1 mouse cellular context compared by ENCODE assay signal in the genomic region with DNA sequence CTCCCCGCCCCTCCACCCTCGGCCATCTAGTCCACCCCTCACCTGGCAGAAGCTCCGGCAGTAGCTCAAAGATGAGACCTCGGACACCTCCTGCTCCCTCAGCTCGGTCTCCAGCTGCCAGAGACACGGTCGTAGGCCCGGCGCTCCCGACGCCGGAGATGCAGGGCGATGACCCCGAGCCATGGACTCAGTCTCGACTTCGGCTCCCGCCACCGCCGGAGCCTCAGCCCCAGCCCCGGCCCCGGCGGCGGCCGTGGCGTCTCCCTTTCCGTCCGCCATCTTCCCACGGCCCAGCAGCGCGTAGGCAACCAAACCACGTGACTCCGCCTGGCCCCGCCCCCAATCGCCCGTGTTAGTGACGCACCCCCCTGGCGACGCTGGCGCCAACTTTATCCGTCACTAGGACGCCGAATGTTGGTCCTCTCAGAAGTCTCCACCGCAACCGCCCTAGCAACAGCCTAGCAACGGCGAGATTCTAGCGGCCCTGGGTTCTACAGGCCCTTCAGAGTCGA.
TF ChIP-seq lines count a peak whose summit lies in the region.

Rlf (minus strand) TSS at position 292 of the 512 bp plus-strand sequence.

TF ChIP-seq in CH12.LX, 34 proteins besides CTCF, POLR2A, EP300 and RAD21 (continued from another document):
- TF ChIP-seq SMC3 (IDR thresholded peaks at IDR 0.05; ENCODE audit: low read depth, low read length) (no peak), MEF2A (IDR thresholded peaks at IDR 0.05; ENCODE audit: borderline replicate concordance, low read depth, low read length) (peak; percentile 78), MAX (IDR thresholded peaks at IDR 0.05; ENCODE audit: low read length) (peak; percentile 85; the same call in 1 of the 2 replicates), GABPA (IDR thresholded peaks at IDR 0.05; ENCODE audit: insufficient replicate concordance, low read depth, low read length) (peak; percentile 47; the same call in 1 of the 2 replicates), JUND (conservative IDR thresholded peaks at IDR 0.05; ENCODE audit: low read depth, low read length) (no peak), CHD1 (IDR thresholded peaks at IDR 0.05; ENCODE audit: low read depth, low read length) (no peak), USF1 (IDR thresholded peaks at IDR 0.05; ENCODE audit: low read depth, low read length) (peak; percentile 92), USF2 (conservative IDR thresholded peaks at IDR 0.05; ENCODE audit: low read depth, low read length) (peak; percentile 88), NRF1 (IDR thresholded peaks at IDR 0.05; ENCODE audit: low read depth, low read length) (peak; percentile 56), UBTF (IDR thresholded peaks at IDR 0.05; ENCODE audit: low read depth, low read length) (no peak), ZKSCAN1 (IDR thresholded peaks at IDR 0.05; ENCODE audit: borderline replicate concordance, low read depth, low read length) (no peak), ELF1 (IDR thresholded peaks at IDR 0.05; ENCODE audit: low read depth, low read length) (peak; percentile 72), E2F4 (IDR thresholded peaks at IDR 0.05; ENCODE audit: insufficient replicate concordance, low read depth, low read length) (no peak), ETS1 (conservative IDR thresholded peaks at IDR 0.05; ENCODE audit: low read depth, low read length) (0 out of 2 replicates have a peak, but pooled peaks have one; percentile 11), IRF4 (IDR thresholded peaks at IDR 0.05; ENCODE audit: low read depth, low read length) (peak; percentile 58; the same call in 1 of the 2 replicates), SIN3A (IDR thresholded peaks at IDR 0.05; ENCODE audit: low read length) (peak; percentile 90), ZC3H11A (IDR thresholded peaks at IDR 0.05; ENCODE audit: low read depth, low read length) (no peak)
